Mouse (Mus musculus): ENCODE data around the gene Syt6. TPM values are rescaled to one million over a fixed set of nuclear protein-coding genes. Genes with fewer than 3 reads are reported as not detected.

Gene Syt6
- polyA plus RNA-seq, 1 experiment from 2014 or later, result 0.21 TPM

Small RNA genes within 50 kb of the gene (microRNA-seq; reads per million reads assigned to microRNA genes)
- not detected for gene Gm25325

Other genes with a start within 250 kb of the Syt6 start
- gene Atg4a-ps, start 70.8 kb downstream of the Syt6 start, polyA plus RNA-seq (2014; fragmentation: Nextera tagmentation; extraction: Ambion mirVana), result 0.08 TPM in 1 of 2 replicates, not detected in the other
- 26.8 and 27.7 TPM in 2 replicates for gene Olfml3, start 162.8 kb downstream of the Syt6 start, polyA plus RNA-seq (2014; fragmentation: Nextera tagmentation; extraction: Ambion mirVana)
- not detected in 2 replicates for gene Gm10964, start 164.1 kb downstream of the Syt6 start, polyA plus RNA-seq (2014; fragmentation: Nextera tagmentation; extraction: Ambion mirVana)
- gene Hipk1, start 216.3 kb downstream of the Syt6 start, polyA plus RNA-seq (2014; fragmentation: Nextera tagmentation; extraction: Ambion mirVana), result 13.0 and 13.4 TPM in 2 replicates
- 39.7 and 40.2 TPM in 2 replicates for gene Dclre1b, start 234.2 kb downstream of the Syt6 start, polyA plus RNA-seq (2014; fragmentation: Nextera tagmentation; extraction: Ambion mirVana)
- gene Ap4b1, start 234.3 kb downstream of the Syt6 start, polyA plus RNA-seq (2014; fragmentation: Nextera tagmentation; extraction: Ambion mirVana), result 22.8 and 25.5 TPM in 2 replicates
- 0.08 TPM in 1 of 2 replicates, not detected in the other for gene Gm43064, start 234.3 kb downstream of the Syt6 start, polyA plus RNA-seq (2014; fragmentation: Nextera tagmentation; extraction: Ambion mirVana)

Measured in limb, embryonic 11.5 days (tissue).